Mouse (Mus musculus): ENCODE measurements at regions not wholly inside any gene's neighbourhood (a gene's known extent, or its start where the extent isn't known, plus 50 kb on each side); places are given as distances from the start of the nearest gene placed in this dataset.

DNA sequence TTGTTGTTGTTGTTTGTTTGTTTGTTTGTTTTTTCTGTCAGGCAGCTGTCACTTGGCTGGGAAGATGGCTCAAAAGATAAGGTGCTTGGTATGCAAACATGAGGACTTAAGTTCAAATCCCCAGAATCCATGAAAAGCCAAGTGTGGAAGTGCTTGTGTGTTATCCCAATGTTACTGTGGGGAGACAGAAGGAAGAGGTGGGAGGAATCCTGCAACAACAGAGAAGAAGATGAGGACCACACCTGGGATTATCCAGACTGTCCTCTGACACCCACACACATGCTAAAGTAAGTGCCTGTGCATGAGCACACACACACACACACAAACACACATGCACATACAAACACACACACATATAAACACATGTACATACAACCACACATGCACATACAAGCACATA, 207.6 kb upstream of the Arid1b start:
- no peak for DNase-seq (ENCODE audit: low read depth, low spot score)

DNA sequence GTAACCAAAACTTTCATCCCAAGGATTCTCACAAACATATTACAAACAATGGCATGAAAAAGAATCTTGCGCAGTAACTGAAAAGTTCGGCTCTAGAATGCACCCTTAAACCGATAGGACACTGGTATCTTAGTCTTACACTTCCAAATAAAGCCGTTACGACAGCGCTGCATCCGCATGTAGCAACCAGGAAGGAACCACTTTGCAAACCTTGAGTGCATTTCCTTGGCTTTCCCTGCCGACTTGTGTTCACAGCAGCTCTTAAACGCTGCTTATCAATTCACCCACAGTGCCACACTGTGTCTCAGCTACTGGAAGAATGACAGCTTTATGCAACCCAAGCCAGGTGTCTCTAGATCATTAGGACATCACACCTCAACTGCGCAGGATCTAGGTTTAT, 202.3 kb upstream of the Arid1b start:
- no peak for DNase-seq (ENCODE audit: low read depth, low spot score)

- DNase-seq (ENCODE audit: low read depth, low spot score) = no peak
Observed at GRCm38 (mm10) chr17:4796241-4796640, 197.9 kb upstream of the Arid1b start.

DNA sequence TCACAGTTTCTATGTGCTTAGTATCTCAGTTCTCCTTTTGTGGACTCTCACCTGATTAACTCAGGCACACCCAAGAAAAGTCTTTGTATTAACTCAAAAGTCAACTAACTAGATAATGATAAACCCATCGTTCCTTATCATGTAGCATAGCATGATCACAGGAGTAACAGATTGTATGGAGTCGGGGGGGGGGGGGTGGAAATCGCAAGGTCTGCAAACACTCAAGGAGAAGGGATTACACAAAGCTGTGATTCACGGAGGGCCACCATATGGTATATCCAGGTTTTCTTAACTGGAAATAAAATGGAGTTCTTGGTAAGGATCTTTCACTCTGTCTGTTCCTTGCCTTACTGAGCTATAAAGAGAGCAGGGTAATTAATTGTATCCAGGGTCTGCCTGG, 190.1 kb upstream of the Arid1b start:
- no peak for DNase-seq (ENCODE audit: low read depth, low spot score)

DNA sequence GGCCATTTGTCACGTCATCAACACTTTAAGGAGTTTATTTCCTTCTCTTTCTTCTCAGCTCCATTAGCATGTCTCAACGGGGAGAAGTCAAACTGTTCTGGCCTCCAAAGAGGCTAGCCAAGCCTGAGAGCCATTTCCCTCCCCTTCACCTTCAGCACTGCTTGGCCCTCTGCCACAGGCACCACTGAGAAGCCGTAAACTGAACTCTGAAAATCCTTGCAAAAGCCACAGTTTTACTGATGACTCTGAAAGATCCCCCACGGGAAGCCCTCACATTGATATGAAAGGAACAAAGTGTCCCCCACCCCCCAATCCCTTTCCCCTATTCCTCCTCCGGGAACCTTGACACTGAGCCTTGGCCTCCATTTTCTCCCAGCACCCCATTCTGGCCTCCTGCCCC, 188.1 kb upstream of the Arid1b start:
- DNase-seq (ENCODE audit: low read depth, low spot score) = no peak

DNA sequence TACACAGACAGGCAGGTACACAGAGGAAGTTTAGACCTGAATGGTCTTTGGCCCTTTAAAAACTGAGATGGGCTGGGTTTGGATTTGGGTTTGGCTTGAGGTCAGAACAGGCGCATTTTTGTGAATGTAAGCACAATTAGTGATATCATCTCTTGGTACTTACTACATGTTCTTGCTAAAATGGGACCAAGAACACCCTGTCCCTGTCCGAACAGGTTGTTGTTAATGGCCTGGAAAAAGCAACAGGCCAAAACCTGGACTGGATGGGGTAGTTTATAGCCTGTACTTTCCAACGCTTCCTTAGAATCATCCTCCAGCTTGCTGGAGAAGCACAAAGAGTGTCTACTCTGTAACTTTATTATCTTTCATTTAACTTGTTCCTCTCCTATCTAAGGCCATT, 185.2 kb upstream of the Arid1b start:
- no peak for DNase-seq (ENCODE audit: low read depth, low spot score)

GRCm38 (mm10) chr17:4813232-4813631, 180.9 kb upstream of the Arid1b start:
- DNase-seq (ENCODE audit: low read depth, low spot score) = no peak

DNA sequence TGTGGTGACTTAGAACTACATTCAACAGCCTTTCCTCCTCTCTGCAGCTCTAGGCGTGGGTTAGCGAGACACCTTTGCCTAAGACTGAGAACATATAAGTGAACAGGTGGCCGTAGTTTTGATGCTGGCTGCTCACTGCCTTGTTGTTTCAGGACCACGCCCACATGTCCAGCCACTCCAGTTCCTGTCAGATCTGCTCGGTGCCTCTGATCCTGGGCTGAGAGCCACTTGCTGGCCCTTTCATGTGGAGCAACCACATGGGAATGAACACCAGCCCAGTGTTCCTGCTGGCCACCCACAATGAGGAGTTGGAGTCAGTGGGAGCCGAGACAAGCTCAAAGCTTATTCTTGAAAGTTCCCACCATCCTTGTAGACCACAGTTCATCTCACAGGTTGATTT, 180.5 kb upstream of the Arid1b start:
- no peak for DNase-seq (ENCODE audit: low read depth, low spot score)

DNA sequence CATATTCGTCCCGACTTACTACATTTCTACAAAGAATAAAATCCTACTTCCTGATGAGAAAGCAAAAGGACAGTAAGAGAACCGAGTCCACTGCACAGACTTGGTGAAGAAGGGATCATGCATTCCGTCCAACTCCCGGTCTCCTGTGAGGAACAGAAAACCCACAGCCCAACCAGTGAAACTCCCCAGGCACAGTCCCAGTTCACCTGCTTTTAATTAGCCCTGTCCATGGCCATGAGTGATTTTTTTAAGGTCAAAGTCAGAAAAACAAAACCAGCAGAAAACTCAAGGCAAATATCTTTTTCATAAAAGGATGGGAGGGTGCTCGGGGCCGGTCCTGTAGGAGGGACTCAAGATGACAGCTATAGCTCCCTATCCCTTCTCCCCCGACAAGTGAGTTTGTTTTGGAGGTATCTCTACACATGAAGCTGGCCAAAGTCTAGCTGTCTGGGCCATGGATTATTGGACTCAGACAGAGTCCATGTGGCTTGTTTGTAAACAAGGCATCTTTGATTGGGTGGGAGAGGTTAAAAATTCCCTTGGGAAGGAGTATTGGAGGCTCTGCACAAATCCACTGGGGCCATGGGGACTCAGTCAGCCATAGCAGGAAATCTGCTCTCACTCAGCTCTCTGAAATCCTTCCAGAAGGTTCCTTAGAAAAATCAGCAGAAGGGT, 168.8 kb upstream of the Arid1b start:
- DNase-seq (ENCODE audit: low read depth, low spot score) = no peak

GRCm38 (mm10) chr17:4834065-4834464, 160.1 kb upstream of the Arid1b start:
- DNase-seq (ENCODE audit: low read depth, low spot score) = no peak

- DNase-seq (ENCODE audit: low read depth, low spot score) = no peak
Observed at GRCm38 (mm10) chr17:4834571-4834970, 159.6 kb upstream of the Arid1b start.

- DNase-seq (ENCODE audit: low read depth, low spot score) = no peak
Observed at GRCm38 (mm10) chr17:4835065-4835705, 158.9 kb upstream of the Arid1b start.

- DNase-seq (ENCODE audit: low read depth, low spot score) = no peak
Observed at GRCm38 (mm10) chr17:4840123-4840522, 154.0 kb upstream of the Arid1b start.

- no peak for DNase-seq (ENCODE audit: low read depth, low spot score)
Observed at GRCm38 (mm10) chr17:4858304-4858703, 135.8 kb upstream of the Arid1b start.

DNA sequence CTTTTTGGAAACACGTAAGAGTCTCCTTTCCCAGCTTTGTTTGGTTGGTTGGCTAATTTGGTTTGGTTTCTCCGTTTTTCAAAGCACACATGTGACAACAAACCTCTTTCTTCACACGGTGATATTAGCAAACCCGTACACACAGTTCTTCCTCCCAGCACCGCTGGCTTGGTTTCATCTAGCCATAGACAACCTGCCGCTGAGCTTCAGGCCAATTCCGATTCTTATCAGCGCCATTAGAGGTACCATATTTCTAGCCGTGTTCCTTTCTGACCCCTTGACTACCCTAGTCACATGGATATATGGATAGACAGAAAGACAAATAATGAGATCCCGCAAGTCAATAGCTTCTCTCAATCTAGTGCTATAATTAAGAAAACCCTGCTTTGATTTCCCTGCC, 129.2 kb upstream of the Arid1b start:
- no peak for DNase-seq (ENCODE audit: low read depth, low spot score)

GRCm38 (mm10) chr17:4865621-4866020, 128.5 kb upstream of the Arid1b start:
- DNase-seq (ENCODE audit: low read depth, low spot score) = no peak

DNA sequence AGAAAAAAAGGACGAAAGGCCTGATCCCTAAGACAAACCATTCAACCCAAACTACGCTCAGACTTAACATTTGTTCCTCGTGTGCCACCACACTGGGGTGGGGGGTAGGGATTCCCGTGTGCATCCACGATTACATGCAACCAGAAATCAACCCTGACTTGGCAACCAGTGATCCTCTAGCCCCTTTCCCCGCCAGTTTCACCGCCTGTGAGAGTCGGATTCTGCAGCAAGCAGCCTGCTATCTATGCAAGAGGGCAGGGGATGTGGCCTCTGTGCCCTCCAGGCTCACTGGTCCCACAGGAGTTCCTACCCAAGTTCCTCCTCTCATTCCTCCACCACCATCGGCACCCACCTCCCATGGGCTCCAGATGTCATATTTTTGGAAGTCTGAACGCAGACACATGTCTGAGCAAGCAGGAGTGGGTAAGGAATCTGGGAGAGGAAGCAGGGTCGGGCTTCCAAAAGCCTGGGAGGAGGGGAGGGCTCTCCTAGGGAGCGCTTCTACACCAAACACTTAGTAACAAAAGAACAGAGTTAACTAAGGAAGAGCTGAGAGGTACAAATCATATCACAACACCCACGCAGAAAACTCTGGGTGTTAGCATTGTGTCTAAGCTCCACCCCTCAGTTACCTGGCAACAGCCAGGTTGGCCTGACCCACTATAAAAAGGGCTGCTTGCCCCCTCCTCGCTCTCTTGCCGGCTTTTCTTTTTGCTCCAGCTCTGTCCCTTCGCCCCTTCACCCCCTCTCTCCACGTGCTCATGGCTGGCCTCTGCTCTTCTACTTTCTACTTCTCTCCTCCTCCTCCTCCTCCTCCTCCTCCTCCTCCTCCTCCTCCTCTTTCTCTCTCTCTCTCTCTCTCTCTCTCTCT, 127.9 kb upstream of the Arid1b start:
- no peak for DNase-seq (ENCODE audit: low read depth, low spot score)

DNA sequence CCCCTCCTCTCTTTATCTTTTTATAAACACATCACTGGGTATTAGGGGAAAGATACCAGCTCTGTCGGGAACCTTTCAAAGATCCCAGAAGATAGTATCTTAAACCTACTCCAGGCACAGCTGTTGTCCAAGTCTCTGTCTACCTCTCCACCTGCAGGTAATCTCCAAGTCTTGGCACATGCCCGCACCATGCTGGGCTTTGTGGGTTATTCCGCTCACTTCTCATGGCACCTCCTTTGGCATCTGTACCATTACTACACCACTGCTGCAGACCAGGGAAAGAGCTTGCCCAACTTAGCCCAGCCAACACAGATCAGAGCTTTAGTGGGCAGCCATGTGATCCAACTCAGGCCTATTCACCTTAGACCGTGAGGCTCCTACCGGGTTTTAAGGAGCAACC, 127.0 kb upstream of the Arid1b start:
- no peak for DNase-seq (ENCODE audit: low read depth, low spot score)

DNA sequence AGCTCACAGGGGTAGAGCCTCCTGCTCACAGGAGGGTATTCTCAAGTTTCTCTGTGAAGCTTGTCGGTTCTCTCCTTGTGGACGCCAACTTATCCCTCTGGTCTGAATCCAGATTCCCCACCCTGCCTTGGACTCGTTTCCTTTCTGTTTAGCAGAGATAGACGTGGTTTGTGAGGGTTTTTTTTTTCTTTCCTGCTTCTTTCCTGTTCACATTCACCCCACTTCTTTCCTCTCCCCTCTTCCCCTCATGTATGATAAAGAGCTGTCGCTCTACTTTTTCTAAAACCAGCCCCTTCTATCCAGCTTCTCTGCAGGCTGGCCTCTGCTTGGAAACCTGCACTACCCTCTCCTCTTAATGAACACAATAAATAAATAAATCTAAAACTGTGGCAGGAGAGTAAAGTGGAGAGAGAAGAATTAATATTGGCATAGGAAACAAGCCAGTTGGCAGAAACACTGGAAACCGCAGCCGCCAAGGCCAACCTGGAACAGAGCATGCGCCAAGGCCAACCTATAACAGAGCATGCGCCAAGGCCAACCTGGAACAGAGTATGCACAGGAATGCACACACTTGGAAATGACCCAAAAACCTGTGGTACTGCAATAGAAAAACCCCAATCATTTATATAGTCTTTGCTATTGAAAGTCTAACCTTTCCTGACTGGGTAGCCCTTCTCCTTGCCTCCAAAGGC, 126.2 kb upstream of the Arid1b start:
- DNase-seq (ENCODE audit: low read depth, low spot score) = no peak

DNA sequence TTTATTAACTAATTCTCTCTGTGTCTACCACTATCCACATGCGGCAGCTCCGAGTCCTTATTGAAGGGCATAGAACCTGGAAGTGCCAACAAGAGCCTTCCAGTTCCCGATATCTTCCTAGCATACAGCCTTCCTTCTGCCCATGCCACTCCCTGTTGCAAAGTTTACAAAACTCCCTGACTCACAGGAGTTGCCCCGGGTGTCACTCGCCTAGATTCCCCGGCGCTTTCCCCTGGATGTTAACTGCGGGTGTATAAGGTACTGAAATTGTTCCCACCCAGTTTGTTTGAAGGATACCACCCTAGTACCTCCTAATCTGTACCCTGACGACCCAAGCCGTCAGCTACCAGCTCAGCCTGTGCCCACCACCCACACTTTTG, 125.7 kb upstream of the Arid1b start:
- DNase-seq (ENCODE audit: low read depth, low spot score) = no peak

GRCm38 (mm10) chr17:4868861-4869260, 125.3 kb upstream of the Arid1b start:
- no peak for DNase-seq (ENCODE audit: low read depth, low spot score)

DNA sequence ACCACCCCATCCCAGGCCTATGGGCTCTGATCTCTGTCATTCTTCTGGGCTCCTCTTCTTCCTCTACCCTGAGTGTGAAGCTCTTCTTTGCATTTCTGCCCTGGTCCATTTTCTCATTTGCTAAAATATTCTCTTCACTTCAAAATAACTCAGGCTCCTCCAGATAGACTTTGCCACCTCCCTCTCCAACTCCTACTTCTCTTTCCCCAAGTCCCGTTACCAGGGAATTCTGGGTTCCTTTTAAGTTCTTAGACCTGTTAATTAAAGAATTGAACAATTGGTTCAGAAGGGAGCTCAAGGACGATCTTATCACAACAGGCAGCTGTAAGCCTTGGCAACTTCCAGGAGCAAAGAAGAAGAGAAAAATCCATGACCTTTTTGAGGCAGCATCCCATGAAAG, 122.9 kb upstream of the Arid1b start:
- DNase-seq (ENCODE audit: low read depth, low spot score) = no peak

Data from retina, adult 2 months (tissue).